Mouse (Mus musculus) olfactory bulb, adult 2 months (tissue): ENCODE data around the gene Dnlz.

ENCODE experiments used
- CTCF ChIP-seq: fragments of 200-500 bp; IDR thresholded peaks from 2 replicates; pipeline ENCODE4 v1.5.1; 2012; ENCODE audit warnings: low read depth, mild to moderate bottlenecking, low read length, moderate library complexity; ENCODE audit not compliant: insufficient read depth
- POLR2A ChIP-seq: fragments of 200-500 bp; IDR thresholded peaks from 2 replicates; pipeline ENCODE4 v1.6.1; 2012; ENCODE audit warnings: mild to moderate bottlenecking, low read depth, low read length, moderate library complexity; ENCODE audit not compliant: insufficient read depth

DNA sequence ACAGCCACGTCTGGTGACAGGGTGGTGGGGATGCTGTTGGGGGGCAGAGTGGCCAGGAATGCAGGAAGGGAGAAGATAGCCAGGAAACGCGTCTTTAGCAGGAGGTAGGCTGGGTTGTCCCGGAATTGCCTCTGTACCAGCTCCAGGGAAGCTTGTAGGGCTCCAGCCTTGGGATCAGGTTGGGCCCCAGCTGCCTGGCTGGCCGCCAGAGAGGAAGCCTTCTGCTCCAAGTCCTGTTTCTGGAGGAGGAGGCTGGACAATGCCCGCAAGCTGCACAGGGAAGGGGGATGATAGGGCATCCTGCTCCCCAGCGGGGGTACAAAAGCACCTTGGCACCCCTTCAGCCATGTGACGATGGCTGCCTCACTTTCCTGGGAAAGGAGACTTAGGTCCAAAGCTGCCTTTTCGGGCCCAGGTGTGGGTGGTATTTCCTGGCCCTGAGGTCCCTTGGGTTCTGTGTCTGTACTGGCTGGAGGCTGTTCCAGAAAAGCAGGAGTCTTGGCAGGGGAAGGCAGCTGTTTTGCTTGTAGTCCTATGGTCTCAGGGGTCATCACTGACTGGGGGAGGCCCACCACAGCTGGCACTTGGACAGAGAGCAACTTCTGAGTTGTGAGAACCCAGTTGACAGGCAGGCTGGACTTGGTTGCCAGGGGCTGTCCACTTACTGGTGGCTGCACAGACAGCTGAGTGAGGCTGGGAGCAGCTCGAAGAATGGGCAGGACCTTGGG lies 13.0 kb upstream of the Dnlz start:
- TF ChIP-seq CTCF (no peak), POLR2A (no peak)
